Mouse (Mus musculus): ENCODE data around the gene Olfr802.

Olfr802 gene

GRCm38 (mm10) chr10:129688069-129688468 lies at the start of gene Olfr802:
TSS of gene Olfr802 (minus strand) at chr10:129688169.
- no peak for DNase-seq

- DNase-seq = no peak
Measured at GRCm38 (mm10) chr10:129729275-129729674, 41.3 kb upstream of the Olfr802 start, which contains the start of gene Olfr805. TSS of gene Olfr805 (minus strand) at chr10:129729375.

GRCm38 (mm10) chr10:129702910-129703309 lies 14.9 kb upstream of the Olfr802 start, which contains the start of gene Olfr804:
TSS of gene Olfr804 (plus strand) at chr10:129703210.
- DNase-seq = no peak

GRCm38 (mm10) chr10:129694186-129694585 lies 6.2 kb upstream of the Olfr802 start, which contains the start of gene Olfr803:
TSS of gene Olfr803 (minus strand) at chr10:129694286.
- no peak for DNase-seq

GRCm38 (mm10) chr10:129673765-129674164 lies 14.2 kb downstream of the Olfr802 start, which contains the start of gene Olfr801:
TSS of gene Olfr801 (minus strand) at chr10:129673865.
- DNase-seq = no peak

- no peak for DNase-seq
Measured at GRCm38 (mm10) chr10:129657394-129657793, 30.6 kb downstream of the Olfr802 start, which contains the start of gene Olfr800. TSS of gene Olfr800 (plus strand) at chr10:129657694.

- DNase-seq = peak; percentile 1
Measured at GRCm38 (mm10) chr10:129651763-129652162, 36.2 kb downstream of the Olfr802 start.

- no peak for DNase-seq
Measured at GRCm38 (mm10) chr10:129637184-129637583, 50.8 kb downstream of the Olfr802 start, which contains the start of gene Olfr799. TSS of gene Olfr799 (plus strand) at chr10:129637484.

GRCm38 (mm10) chr10:129627834-129628233 lies 60.1 kb downstream of the Olfr802 start, which contains the start of gene Olfr798:
TSS of gene Olfr798 (minus strand) at chr10:129627934.
- DNase-seq = no peak

Measured in kidney, adult 9 months (tissue).